Mouse (Mus musculus): ENCODE data around the gene Foxp1. TPM values are rescaled to one million over a fixed set of nuclear protein-coding genes. Genes with fewer than 3 reads are reported as not detected.

Gene Foxp1
- polyA plus RNA-seq, 1 experiment from 2014 or later: 121 TPM

GRCm38 (mm10) chr6:99433006-99433405 is 89.5 kb downstream of the Foxp1 start:
- no peak overlapping the region for H3K4me2 ChIP-seq (replicated peaks; ENCODE audit: low read depth, low read length)
- H3K27ac ChIP-seq (ENCODE audit: low read length): no peak overlapping the region
- no peaks in the 10 kb centered on the region for H3K27me3 ChIP-seq (replicated peaks; ENCODE audit: insufficient read depth, low read length)
- DNase-seq (ENCODE audit: low spot score) (no peak), ATAC-seq (no peak)
- H3K4me3 ChIP-seq (ENCODE audit: low read depth, low read length): no peak overlapping the region
- no peaks in the 10 kb centered on the region for H3K36me3 ChIP-seq (ENCODE audit: insufficient read depth, low read length)
- H3K9ac ChIP-seq (replicated peaks; ENCODE audit: low read depth): no peak overlapping the region
- 86% methylated on average over 9 of the region's 9 CpGs for WGBS
- TF ChIP-seq EP300 (IDR thresholded peaks at IDR 0.05): no peak
- H3K9me3 ChIP-seq (ENCODE audit: low read length): no peaks in the 10 kb centered on the region
- H3K4me1 ChIP-seq (ENCODE audit: insufficient read depth, low read depth, low read length): no peaks in the 10 kb centered on the region

GRCm38 (mm10) chr6:99431941-99432340 is 90.6 kb downstream of the Foxp1 start:
- Histone ChIP-seq H3K27me3 (replicated peaks; ENCODE audit: insufficient read depth, low read length) (no peaks in the 10 kb centered on the region), H3K4me3 (ENCODE audit: low read depth, low read length) (no peak overlapping the region), H3K36me3 (ENCODE audit: insufficient read depth, low read length) (no peaks in the 10 kb centered on the region), H3K4me1 (ENCODE audit: insufficient read depth, low read depth, low read length) (no peaks in the 10 kb centered on the region), H3K4me2 (replicated peaks; ENCODE audit: low read depth, low read length) (no peak overlapping the region), H3K27ac (ENCODE audit: low read length) (no peak overlapping the region), H3K9me3 (ENCODE audit: low read length) (no peaks in the 10 kb centered on the region), H3K9ac (replicated peaks; ENCODE audit: low read depth) (no peak overlapping the region)
- WGBS: 56% methylated on average over 4 of the region's 4 CpGs
- no peak for DNase-seq (ENCODE audit: low spot score)
- ATAC-seq: no peak
- TF ChIP-seq CTCF (IDR thresholded peaks at IDR 0.05) (no peak), EP300 (IDR thresholded peaks at IDR 0.05) (no peak)

- Histone ChIP-seq H3K36me3 (ENCODE audit: insufficient read depth, low read length) (no peaks in the 10 kb centered on the region), H3K4me2 (replicated peaks; ENCODE audit: low read depth, low read length) (no peak overlapping the region), H3K9ac (replicated peaks; ENCODE audit: low read depth) (no peak overlapping the region), H3K27ac (ENCODE audit: low read length) (no peak overlapping the region), H3K9me3 (ENCODE audit: low read length) (no peaks in the 10 kb centered on the region), H3K27me3 (replicated peaks; ENCODE audit: insufficient read depth, low read length) (no peaks in the 10 kb centered on the region), H3K4me3 (ENCODE audit: low read depth, low read length) (no peak overlapping the region), H3K4me1 (ENCODE audit: insufficient read depth, low read depth, low read length) (no peaks in the 10 kb centered on the region)
- DNase-seq (ENCODE audit: low spot score) (no peak), ATAC-seq (no peak)
- 94% methylated on average over 14 of the region's 14 CpGs for WGBS
- TF ChIP-seq CTCF (IDR thresholded peaks at IDR 0.05) (no peak), EP300 (IDR thresholded peaks at IDR 0.05) (no peak)
Observed at GRCm38 (mm10) chr6:99430560-99430959, 92.0 kb downstream of the Foxp1 start.

- peak; percentile 56 for ATAC-seq
- TF ChIP-seq EP300 (IDR thresholded peaks at IDR 0.05): no peak
- TF ChIP-seq CTCF (IDR thresholded peaks at IDR 0.05): no peak
- Histone ChIP-seq H3K9me3 (ENCODE audit: low read length) (no peaks in the 10 kb centered on the region), H3K4me3 (ENCODE audit: low read depth, low read length) (no peak overlapping the region), H3K36me3 (ENCODE audit: insufficient read depth, low read length) (no peaks in the 10 kb centered on the region), H3K4me2 (replicated peaks; ENCODE audit: low read depth, low read length) (no peak overlapping the region), H3K27ac (ENCODE audit: low read length) (no peak overlapping the region), H3K9ac (replicated peaks; ENCODE audit: low read depth) (no peak overlapping the region), H3K27me3 (replicated peaks; ENCODE audit: insufficient read depth, low read length) (no peaks in the 10 kb centered on the region), H3K4me1 (ENCODE audit: insufficient read depth, low read depth, low read length) (no peaks in the 10 kb centered on the region)
- DNase-seq (ENCODE audit: low spot score): peak; percentile 24
- 54% methylated on average over 16 of the region's 16 CpGs for WGBS
Observed at GRCm38 (mm10) chr6:99429378-99430131, 93.0 kb downstream of the Foxp1 start.

GRCm38 (mm10) chr6:99428961-99429360 is 93.6 kb downstream of the Foxp1 start:
- no peak for TF ChIP-seq CTCF (IDR thresholded peaks at IDR 0.05)
- TF ChIP-seq EP300 (IDR thresholded peaks at IDR 0.05): no peak
- Histone ChIP-seq H3K36me3 (ENCODE audit: insufficient read depth, low read length) (no peaks in the 10 kb centered on the region), H3K4me3 (ENCODE audit: low read depth, low read length) (no peak overlapping the region), H3K9me3 (ENCODE audit: low read length) (no peaks in the 10 kb centered on the region), H3K27ac (ENCODE audit: low read length) (no peak overlapping the region), H3K27me3 (replicated peaks; ENCODE audit: insufficient read depth, low read length) (no peaks in the 10 kb centered on the region), H3K4me2 (replicated peaks; ENCODE audit: low read depth, low read length) (no peak overlapping the region), H3K9ac (replicated peaks; ENCODE audit: low read depth) (no peak overlapping the region), H3K4me1 (ENCODE audit: insufficient read depth, low read depth, low read length) (no peaks in the 10 kb centered on the region)
- ATAC-seq (no peak), DNase-seq (ENCODE audit: low spot score) (no peak)
- 41% methylated on average over 2 of the region's 2 CpGs for WGBS

GRCm38 (mm10) chr6:99427301-99427700 is 95.2 kb downstream of the Foxp1 start:
- H3K27me3 ChIP-seq (replicated peaks; ENCODE audit: insufficient read depth, low read length): no peaks in the 10 kb centered on the region
- ATAC-seq: no peak
- H3K4me1 ChIP-seq (ENCODE audit: insufficient read depth, low read depth, low read length): no peaks in the 10 kb centered on the region
- H3K4me3 ChIP-seq (ENCODE audit: low read depth, low read length): no peak overlapping the region
- H3K4me2 ChIP-seq (replicated peaks; ENCODE audit: low read depth, low read length): no peak overlapping the region
- 83% methylated on average over 4 of the region's 4 CpGs for WGBS
- DNase-seq (ENCODE audit: low spot score): no peak
- no peaks in the 10 kb centered on the region for H3K9me3 ChIP-seq (ENCODE audit: low read length)
- no peak for TF ChIP-seq CTCF (IDR thresholded peaks at IDR 0.05)
- TF ChIP-seq EP300 (IDR thresholded peaks at IDR 0.05): no peak
- no peaks in the 10 kb centered on the region for H3K36me3 ChIP-seq (ENCODE audit: insufficient read depth, low read length)
- no peak overlapping the region for H3K27ac ChIP-seq (ENCODE audit: low read length)
- H3K9ac ChIP-seq (replicated peaks; ENCODE audit: low read depth): no peak overlapping the region
